Mouse (Mus musculus) megakaryocyte-erythroid progenitor cell, adult 5-6 weeks (primary cell): ENCODE results near the gene Tmem56. TPM values are rescaled to one million over a fixed set of nuclear protein-coding genes. Genes with fewer than 3 reads are reported as not detected.

Source experiments
- ATAC-seq: replicated peaks from 2 replicates; pipeline ENCODE4 v1.8.0; 2016; ENCODE audit warnings: mild to moderate bottlenecking, inconsistent platforms; ENCODE audit not compliant: severe bottlenecking, poor library complexity, low FRiP score, low TSS enrichment
- total RNA-seq, 2 experiments: library from RNA; stranded (forward) in 1 of 2; stranded (reverse) in 1 of 2; fragments of 200-1000, 215-1000 nt in 1 of 2; fragments of >200 nt in 1 of 2; fragmentation: Nextera tagmentation in 1 of 2; gene quantifications; 2 replicates each; pipeline ENCODE4 v1.2.3; 2014 to 2017

Gene Tmem56
- total RNA-seq (2014; fragmentation: Nextera tagmentation) (47.9 and 54.0 TPM in 2 replicates), total RNA-seq (2017) (22.1 and 29.1 TPM in 2 replicates)

- no peak for ATAC-seq
Measured at GRCm38 (mm10) chr3:121282998-121283397, at the start of gene Tmem56. TSS of gene Tmem56 (minus strand) at chr3:121283098.

DNA sequence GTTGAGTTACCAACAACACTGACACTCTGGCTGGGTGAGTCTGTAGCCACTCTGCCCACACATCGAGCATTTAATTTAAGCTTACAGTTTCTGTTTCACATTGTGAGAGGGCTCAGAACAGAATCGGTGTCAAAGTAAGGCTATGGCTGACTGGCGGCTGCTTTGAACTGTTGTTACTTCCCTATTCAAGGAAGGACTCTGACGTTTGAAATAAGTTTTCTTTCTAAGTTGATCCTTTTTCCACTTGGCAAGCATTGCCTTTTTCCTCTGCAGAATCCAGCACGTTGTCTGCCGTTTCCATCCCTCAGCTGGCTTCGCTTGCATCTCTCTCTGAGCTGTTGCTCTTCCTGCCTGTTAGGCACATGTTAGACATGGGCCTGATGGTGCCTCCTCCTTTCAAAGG, 47.3 kb upstream of the Tmem56 start:
- peak; percentile 16; the same call in 1 of the 2 replicates for ATAC-seq

- ATAC-seq, result no peak
Measured at GRCm38 (mm10) chr3:121329647-121330046, 46.7 kb upstream of the Tmem56 start.

- ATAC-seq, result no peak
Measured at GRCm38 (mm10) chr3:121327406-121327805, 44.5 kb upstream of the Tmem56 start.

GRCm38 (mm10) chr3:121323371-121323770, 40.5 kb upstream of the Tmem56 start:
- ATAC-seq, result no peak

- ATAC-seq, result no peak
Measured at GRCm38 (mm10) chr3:121320896-121321295, 38.0 kb upstream of the Tmem56 start.

DNA sequence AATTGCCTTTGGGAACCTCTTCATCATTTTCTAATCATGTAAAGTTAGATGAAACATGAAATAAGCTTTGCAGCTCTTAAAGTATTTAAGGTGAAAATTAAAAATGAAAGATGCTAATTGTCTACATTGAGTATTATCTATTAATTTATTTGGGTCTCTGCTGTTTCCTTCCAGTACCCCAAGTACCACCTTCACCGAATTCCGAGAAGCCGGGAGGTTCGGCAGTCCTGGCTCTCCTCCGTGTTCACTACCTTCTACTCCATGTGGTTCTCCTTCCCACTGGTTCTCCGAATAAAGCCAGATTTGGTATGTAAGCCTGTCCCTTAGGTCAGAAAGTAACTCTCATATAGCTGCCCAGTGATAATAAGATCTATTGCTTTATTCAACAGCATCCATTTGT, 37.0 kb upstream of the Tmem56 start:
- ATAC-seq, result no peak

DNA sequence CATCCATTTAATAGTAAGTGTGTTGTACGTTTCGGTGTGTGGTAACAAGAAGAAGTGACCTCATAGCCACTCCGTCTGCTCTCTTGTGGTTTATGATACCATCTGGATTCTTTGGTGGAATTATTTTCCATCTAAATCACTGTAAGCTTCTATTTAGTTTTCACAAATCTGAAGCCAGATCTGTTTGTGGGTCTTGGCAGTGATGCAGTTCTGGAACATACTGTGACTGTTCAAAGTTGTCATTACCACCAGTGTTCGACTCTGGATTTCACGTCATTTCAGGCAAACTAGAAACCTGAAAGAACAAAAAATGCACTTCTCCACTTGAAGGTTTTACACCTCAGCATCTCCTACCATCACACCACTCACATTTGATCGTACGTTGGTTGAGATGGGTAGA, 32.6 kb upstream of the Tmem56 start:
- no peak for ATAC-seq

DNA sequence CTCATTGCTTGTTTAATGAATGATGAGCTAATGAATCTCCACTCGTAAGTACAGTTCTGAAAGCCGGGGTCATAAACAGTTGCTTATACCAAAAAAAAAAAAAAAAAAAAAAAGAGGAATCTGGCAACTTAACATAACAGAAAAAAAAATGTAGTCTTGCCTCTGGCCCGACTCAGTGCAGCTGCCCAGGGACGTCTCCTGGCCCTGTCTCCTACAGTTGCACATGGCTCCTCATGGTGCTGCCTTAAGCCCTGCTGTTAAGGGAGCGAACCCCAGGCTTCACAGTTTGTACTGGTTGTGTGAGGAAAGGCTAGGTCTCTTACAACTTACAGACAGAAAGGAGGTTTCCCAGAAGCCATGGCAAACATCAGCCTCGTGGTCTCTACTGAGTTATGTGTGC, 31.3 kb upstream of the Tmem56 start:
- ATAC-seq, result no peak

DNA sequence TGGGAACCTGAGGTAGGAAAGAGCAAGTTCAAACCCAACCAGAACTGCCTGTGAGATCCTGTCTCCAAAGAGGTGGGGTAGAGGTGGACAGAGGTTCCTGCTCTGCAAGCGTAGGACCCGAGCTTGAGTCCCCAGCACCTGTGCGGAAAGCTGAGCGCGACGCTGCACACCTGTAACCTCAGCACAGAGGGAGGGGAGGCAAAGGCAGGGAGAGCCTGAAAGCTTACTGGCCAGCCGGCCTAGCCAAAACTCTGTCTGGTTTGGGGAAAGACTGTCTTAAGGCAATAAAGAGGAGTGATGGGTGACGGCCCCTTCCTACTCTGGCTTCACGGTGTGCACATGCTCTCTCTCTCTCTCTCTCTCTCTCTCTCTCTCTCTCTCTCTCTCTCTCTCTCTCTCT, 30.1 kb upstream of the Tmem56 start:
- ATAC-seq, result no peak

DNA sequence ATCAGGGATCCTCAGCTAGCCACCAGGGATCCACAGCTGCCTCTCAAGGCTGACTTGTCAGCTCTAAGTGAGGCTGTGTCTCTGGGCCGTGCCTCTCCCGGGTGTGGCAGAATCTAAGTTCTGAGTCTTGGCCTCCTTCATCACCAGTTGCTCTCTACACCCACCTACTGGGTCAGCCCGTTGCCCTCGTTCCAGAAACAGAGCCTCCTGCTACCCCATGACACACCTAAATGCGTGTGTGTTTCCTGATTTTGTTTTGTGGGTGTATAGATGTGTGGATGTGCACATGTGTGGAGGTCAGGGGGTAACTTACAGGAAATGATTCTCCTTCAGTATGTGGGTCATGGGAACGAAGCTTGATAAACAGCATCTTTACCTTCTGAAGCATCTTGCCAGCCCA, 29.5 kb upstream of the Tmem56 start:
- ATAC-seq, result no peak

- no peak for ATAC-seq
Measured at GRCm38 (mm10) chr3:121309896-121310714, 27.2 kb upstream of the Tmem56 start.

GRCm38 (mm10) chr3:121309429-121309828, 26.5 kb upstream of the Tmem56 start:
- peak; percentile 58 for ATAC-seq

DNA sequence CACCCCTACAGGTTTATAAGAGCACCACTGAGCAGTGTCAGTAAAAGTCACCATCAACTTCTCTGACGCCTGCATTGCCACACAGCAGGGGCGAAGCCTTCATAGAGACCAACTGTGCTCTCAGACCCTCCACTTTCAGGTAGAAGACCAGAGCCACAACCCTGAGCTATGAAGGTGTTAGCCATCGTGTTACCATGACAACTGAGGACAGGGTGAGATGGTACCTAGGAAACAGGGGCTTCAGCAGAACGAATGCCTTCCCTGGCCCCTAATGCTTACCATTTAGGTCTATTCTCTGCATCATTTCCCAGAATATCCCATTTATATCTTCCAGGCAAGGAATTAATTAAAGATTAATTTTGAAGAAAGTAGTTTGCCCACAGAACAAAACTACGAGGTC, 26.0 kb upstream of the Tmem56 start:
- no peak for ATAC-seq

- ATAC-seq, result peak; percentile 80
Measured at GRCm38 (mm10) chr3:121307532-121308234, 24.8 kb upstream of the Tmem56 start.

DNA sequence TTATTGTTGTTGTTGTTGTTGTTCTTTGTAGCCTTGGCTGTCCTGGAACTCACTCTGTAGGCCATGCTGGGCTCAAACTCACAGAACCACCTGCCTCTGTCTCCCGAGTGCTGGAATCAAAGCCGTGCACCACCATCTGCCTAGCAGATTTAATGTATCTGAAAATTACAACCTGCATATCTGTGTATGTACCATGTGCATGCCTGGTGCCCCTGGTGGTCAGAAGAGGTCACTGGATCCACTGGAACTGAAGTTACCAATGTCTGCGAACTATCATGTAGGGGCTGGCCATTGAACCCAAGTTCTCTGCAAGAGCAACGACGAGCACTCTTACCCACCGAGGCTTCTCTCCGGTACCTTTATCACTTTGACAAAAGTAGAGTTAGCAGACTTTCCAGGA, 23.7 kb upstream of the Tmem56 start:
- ATAC-seq, result peak; percentile 74

- ATAC-seq, result no peak
Measured at GRCm38 (mm10) chr3:121294200-121294599, 11.3 kb upstream of the Tmem56 start.

- ATAC-seq, result peak; percentile 97
Measured at GRCm38 (mm10) chr3:121291560-121292258, 8.8 kb upstream of the Tmem56 start, which contains the start of gene Alg14. TSS of gene Alg14 (plus strand) at chr3:121291773.

- ATAC-seq, result no peak
Measured at GRCm38 (mm10) chr3:121291225-121291559, 8.3 kb upstream of the Tmem56 start.

DNA sequence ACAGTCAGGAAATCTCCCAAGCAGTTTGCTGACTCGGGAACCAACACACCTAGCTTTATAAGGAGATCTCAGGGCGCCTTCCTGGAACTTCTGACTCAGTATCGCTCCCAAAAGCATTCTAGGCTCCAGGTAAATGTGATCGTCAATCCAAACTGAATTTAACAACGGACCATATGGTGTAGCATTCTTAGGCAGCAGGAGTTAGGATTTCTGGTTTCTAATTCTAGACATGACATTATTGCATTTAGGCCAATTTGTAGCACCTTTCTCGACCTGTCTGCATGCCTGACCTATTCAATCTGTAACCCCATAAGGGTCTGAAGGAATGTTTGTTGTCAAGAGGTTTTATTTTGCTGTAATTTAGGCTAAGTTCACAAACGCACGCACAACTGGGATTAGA, 7.8 kb upstream of the Tmem56 start:
- ATAC-seq, result no peak
